Mouse (Mus musculus): ENCODE results near the gene Serpinb9.
A peak's percentile ranks its signal among the peaks of the same experiment; 100 is the strongest.
"Not testable (repeated sequence)": the region's sequence is repeated elsewhere in the genome, so short reads cannot be mapped to it uniquely, and the experiment has no call there.

Gene Serpinb9

DNA sequence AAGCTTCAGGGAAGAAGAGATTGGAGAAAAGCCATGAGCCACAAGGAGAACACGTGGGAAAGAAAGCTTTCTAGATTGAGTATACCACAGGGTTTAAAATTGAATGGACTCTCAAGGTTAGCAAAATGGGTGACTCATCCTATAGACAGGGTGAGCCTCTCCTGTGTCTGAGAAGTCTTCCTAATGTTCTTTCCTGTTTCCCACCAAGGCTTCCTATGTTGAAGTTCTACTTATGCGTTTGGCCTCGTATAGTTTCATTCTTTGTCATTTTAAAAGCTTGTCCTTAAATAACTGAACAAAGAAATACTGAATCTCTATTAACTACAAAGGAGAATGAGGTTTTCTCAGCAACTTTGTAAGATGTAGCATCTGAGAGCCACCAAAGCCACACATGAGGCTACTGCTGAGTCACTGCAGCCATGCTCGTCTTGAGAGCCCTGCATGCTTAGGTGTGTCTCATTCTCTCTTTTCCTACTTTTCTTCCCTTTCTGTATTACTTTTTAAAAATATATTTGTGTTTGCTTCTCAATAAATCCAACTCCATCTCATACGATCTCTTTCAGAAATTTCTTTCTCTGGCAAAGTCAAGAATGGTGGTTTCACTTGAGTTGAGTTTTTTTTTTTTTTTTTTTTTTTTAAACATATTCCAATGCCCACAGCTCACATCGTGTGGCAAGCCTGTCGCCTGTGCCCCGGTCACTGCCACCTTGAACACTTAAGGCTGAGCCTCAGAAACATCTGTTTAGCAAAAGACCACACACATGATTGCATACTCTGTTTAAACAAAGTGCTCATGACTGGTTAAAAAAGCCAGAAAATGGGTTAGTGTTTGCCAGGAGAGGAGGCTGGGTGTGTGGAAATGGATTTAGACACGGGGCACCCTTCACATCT lies 718 bp downstream of the Serpinb9 start:
- no peak for DNase-seq (ENCODE audit: low spot score)

- peak; percentile 86 for DNase-seq (ENCODE audit: low spot score)
Observed at GRCm38 (mm10) chr13:33004414-33005105, 1.5 kb downstream of the Serpinb9 start.

- no peak for DNase-seq (ENCODE audit: low spot score)
Observed at GRCm38 (mm10) chr13:33005501-33006075, 2.5 kb downstream of the Serpinb9 start.

- DNase-seq (ENCODE audit: low spot score) = no peak
Observed at GRCm38 (mm10) chr13:33006555-33006954, 3.5 kb downstream of the Serpinb9 start.

DNA sequence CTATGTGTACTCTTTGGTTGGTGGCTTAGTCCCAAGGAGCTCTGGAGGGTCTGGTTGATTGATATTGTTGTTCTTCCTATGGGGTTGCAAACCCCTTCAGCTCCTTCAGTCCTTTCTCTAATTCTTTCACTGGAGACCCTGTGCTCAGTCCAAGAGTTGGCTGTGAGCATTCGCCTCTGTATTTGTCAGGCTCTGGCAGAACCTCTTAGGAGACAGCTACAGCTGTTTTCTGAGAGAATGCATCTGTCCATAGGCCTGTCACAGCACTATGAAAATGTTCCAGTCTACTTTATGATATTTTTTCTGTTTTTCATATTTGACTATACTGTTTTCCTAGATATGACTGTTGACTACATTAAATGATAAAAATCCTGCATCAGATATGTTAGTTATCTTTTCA lies 9.3 kb downstream of the Serpinb9 start:
- no peak for DNase-seq (ENCODE audit: low spot score)

DNA sequence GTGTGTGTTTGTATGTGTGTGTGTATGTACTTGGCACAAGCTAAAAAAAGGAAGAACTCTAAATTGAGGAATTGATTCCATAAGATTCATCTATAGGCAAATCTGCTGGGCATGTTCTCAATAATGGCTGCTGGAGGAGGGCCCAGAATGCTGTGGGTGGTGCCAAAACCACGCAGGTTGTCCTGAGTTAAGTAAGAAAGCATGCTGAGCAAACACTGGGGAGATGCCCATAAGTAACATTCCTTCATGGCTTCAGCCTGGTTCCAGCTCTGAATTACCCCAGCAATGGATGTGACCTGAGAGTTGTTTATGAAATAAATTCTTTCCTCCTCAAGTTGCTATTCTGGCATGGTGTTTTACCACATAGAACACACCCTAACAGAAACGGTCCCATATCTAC lies 10.2 kb downstream of the Serpinb9 start:
- DNase-seq (ENCODE audit: low spot score) = no peak

DNA sequence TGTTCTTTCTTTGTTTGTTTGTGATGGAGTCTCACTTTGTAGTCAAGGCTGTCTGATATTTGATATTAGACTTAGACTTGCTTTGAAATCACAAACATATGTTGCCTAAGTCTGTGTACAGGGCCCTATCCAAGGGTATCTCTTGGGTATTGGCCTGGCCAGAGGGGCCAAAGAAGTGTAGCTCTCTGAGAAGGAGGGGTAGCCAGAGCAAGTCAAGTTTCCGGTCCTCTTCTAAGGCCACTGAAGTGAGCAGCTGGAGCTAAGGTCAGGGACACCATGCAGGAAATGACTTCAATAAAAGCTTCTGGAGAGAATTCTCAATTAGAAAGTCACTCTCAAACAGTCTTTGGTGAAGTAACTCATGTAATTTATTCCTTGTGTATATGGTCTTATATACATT lies 19.3 kb downstream of the Serpinb9 start:
- no peak for DNase-seq (ENCODE audit: low spot score)

- DNase-seq (ENCODE audit: low spot score) = no peak
Observed at GRCm38 (mm10) chr13:33026427-33027057, 23.5 kb downstream of the Serpinb9 start.

GRCm38 (mm10) chr13:33027244-33027643 lies 24.2 kb downstream of the Serpinb9 start, which contains the start of gene Serpinb9b:
TSS of gene Serpinb9b (plus strand) at chr13:33027416.
- DNase-seq (ENCODE audit: low spot score) = no peak

DNA sequence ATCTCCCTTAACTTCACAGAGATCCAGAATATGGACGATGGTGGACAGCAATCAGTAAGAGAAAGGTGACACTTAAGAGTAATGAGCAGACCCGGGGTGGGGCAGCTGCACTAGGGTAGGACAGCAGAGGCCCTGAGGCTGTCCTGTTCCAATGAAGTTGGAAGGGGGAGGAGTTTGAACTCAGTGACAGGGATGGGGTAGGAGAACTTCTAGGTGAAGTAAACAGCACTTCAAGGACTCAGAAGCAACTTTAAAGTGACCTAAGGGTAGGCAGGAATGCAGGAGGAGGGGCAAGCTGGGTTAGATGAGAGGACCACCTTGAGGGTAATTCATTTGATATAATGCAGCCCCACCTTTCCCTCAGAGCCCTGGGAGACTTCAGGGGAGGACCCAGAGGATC lies 25.1 kb downstream of the Serpinb9 start:
- DNase-seq (ENCODE audit: low spot score) = no peak

DNA sequence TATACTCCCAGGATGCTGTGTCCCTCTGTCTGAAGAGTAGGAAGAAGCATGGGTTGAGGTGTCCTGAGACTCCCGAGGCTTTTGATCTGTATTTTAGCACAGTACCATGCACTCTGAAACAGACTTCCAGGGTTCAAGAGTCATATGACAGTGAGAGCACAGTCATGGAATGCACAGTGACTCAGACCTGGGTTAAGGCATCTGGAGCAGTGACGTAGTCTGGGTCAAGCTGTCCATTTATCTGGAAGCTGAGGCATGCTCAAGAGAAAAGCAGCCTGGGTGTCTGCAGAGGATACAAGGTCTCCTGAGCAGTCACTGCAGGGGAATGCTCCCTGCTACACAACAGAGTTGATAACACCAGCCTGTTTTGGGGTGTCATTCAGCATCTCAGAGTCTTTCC lies 25.5 kb downstream of the Serpinb9 start:
- DNase-seq (ENCODE audit: low spot score) = no peak

DNA sequence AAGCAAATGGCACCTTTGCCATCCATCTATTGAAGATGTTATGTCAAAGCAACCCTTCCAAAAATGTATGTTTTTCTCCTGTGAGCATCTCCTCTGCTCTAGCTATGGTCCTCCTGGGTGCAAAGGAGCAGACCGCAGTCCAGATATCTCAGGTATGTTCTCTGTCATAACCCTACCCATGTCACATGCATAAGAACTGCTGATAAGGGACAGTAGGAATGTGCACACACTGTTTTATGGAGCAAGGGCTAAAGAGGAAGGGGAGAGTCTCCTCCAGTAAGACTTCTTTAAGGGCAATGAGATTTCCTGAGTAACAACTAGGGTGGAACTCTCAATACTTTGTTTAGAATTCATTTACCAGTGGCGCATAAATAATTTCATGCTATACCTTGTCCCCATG lies 26.4 kb downstream of the Serpinb9 start:
- not testable (repeated sequence) for DNase-seq (ENCODE audit: low spot score)

DNA sequence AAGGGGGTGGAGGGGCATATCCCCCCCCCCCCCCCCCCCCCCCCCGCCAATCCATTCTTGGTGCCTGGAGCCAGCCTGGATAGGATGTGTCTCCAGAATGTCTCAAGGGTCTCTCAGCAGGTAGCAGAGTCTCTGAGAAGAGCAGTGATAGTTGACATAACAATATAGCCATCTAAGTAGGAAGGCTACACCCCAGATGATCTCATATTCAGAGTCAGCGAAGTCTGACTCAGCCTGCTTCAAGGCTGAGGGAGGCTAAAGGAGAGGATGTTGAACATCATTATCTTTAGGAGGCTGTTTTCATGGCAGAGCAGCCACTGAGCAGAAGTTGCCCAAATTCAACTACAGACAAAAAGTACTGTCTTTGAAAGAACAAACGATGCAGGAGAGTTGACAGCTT lies 27.2 kb downstream of the Serpinb9 start:
- DNase-seq (ENCODE audit: low spot score) = no peak

- DNase-seq (ENCODE audit: low spot score) = no peak
Observed at GRCm38 (mm10) chr13:33035506-33035905, 32.5 kb downstream of the Serpinb9 start.

DNA sequence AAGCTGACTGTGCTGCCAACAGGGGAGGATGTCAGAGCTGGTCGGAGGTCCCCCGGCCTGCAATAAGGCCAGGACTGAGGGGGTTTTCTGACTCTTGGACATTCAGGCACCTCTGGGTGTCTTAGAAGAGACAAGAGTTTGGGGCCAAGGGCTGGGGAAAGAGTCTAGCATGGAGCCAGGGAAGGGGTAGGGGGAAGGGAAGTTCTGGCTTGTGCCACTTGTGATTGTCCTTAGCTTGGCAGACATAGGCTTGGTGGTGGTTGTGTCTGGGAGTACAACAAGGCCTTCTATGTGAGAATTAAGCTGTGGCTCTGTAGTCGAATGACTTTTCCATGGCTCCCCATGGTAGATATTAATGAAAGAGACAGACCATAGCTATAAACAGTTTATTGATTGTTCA lies 40.5 kb downstream of the Serpinb9 start:
- no peak for DNase-seq (ENCODE audit: low spot score)

GRCm38 (mm10) chr13:33047234-33047633 lies 44.2 kb downstream of the Serpinb9 start:
- DNase-seq (ENCODE audit: low spot score) = no peak

DNA sequence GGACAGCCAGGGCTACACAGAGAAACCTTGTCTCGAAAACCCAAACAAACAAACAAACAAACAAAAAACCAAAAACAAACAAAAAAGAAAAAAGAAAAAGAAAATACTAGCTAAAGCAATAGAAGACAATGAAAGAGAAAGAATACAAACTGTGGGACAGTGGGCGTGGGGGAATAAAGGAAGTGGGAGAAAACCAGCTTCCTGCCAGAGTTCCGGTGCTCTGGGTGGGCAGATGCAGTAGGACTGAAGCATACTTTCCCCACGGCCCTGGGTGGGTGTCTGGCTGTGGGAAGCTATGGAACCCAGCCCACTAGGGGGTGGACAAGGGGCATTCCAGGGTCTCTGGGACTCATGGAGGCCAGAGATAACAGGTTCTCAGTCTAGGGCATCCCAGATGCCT lies 45.1 kb downstream of the Serpinb9 start:
- no peak for DNase-seq (ENCODE audit: low spot score)

GRCm38 (mm10) chr13:33051697-33052096 lies 48.6 kb downstream of the Serpinb9 start:
- DNase-seq (ENCODE audit: low spot score) = peak; percentile 10

DNA sequence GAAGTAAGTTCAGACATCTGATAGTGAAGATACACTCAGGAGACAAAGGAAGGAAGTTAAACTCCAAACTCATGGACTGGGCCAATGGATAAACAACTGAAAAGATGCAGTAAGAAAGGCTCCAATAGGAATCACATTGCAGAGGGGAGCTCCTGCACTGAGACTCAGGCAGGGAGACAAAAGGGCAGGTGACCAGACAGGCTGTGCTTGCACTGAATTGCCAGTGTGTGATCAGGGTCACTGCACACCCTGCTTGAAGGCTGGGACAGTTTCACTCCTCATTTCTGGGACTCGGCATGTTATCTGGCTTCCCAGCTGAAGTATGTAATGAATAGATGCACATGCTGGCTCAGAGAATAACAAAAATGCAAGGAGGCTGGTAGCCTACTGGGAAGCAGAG lies 60.0 kb downstream of the Serpinb9 start:
- DNase-seq (ENCODE audit: low spot score) = no peak

Data from urinary bladder, postnatal 14 days (tissue).